Mouse (Mus musculus): ENCODE measurements around the gene Tgm7. TPM values are rescaled to one million over a fixed set of nuclear protein-coding genes. Genes with fewer than 3 reads are reported as not detected.

Tgm7 gene
- total and polyA plus RNA-seq, 2 experiments, result 0.09 TPM; not detected in 1

DNA sequence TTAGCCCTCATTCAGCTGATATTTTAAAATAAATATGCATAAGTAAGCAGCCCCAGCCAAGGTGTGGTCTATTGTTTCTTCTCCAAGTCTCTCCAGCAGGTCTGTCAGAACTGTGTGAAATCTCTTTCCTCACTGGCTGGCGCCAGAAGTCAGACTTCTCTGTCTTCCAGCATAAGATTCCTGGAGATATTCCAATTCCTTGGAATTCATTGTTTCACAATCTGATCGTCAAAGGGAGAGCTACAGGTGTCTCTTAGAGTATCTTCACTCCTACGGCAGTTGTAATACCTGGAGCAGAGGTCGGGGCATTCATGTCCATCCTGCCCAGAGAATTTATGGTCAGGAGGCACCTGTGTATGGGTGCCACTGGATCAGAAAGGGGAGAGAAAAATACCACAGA is 19.8 kb downstream of the Tgm7 start:
- H3K9ac ChIP-seq (ENCODE audit: low read depth, low read length), result no peak overlapping the region
- H3K4me1 ChIP-seq (ENCODE audit: control insufficient read depth, insufficient read depth, low read length), result no peaks in the 10 kb centered on the region
- DNase-seq (ENCODE audit: extremely low read depth, low read depth, low spot score), result no peak
- TF ChIP-seq POLR2A (IDR thresholded peaks at IDR 0.05; ENCODE audit: extremely low read depth, insufficient read depth, low read length) (no peak), CTCF (IDR thresholded peaks at IDR 0.05; ENCODE audit: low read depth, low read length) (no peak)
- no peaks in the 10 kb centered on the region for H3K79me2 ChIP-seq (ENCODE audit: control insufficient read depth, insufficient read depth, low read length)
- no peak overlapping the region for H3K27ac ChIP-seq (replicated peaks; ENCODE audit: insufficient read depth, low read depth, low read length)
- no peak overlapping the region for H3K4me3 ChIP-seq (ENCODE audit: insufficient read depth, low read depth, low read length)
- WGBS, result 74% methylated on average over 4 of the region's 4 CpGs
- H3K36me3 ChIP-seq (ENCODE audit: control insufficient read depth, insufficient read depth, low read length), result no peaks in the 10 kb centered on the region
- no peaks in the 10 kb centered on the region for H3K27me3 ChIP-seq (ENCODE audit: control insufficient read depth, insufficient read depth, low read length)

DNA sequence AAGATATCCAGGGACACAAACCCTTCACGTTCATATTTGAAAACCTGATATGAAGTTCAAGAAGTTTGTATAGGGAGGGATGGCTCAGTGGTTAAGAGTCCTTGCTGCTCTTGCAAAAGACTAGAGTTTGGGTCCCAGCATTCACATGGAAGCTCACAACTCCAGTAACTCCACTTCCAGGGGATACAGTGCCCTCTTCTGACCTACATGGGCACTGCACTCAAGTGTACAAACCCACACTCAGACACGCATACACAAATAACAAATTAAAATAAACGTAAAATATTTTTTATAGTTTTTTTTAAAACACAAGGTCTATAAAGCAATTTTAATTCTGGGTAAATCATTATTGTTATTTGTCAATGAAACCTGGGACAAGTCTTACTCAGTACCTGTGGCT is 21.1 kb downstream of the Tgm7 start:
- H3K27ac ChIP-seq (replicated peaks; ENCODE audit: insufficient read depth, low read depth, low read length), result no peak overlapping the region
- H3K79me2 ChIP-seq (ENCODE audit: control insufficient read depth, insufficient read depth, low read length), result no peaks in the 10 kb centered on the region
- no peak overlapping the region for H3K9ac ChIP-seq (ENCODE audit: low read depth, low read length)
- TF ChIP-seq POLR2A (IDR thresholded peaks at IDR 0.05; ENCODE audit: extremely low read depth, insufficient read depth, low read length) (no peak), CTCF (IDR thresholded peaks at IDR 0.05; ENCODE audit: low read depth, low read length) (no peak; the same call in 1 of the 2 replicates)
- H3K4me3 ChIP-seq (ENCODE audit: insufficient read depth, low read depth, low read length), result no peak overlapping the region
- DNase-seq (ENCODE audit: extremely low read depth, low read depth, low spot score), result no peak
- 93% methylated on average over 3 of the region's 3 CpGs for WGBS
- H3K36me3 ChIP-seq (ENCODE audit: control insufficient read depth, insufficient read depth, low read length), result no peaks in the 10 kb centered on the region
- no peaks in the 10 kb centered on the region for H3K27me3 ChIP-seq (ENCODE audit: control insufficient read depth, insufficient read depth, low read length)
- H3K4me1 ChIP-seq (ENCODE audit: control insufficient read depth, insufficient read depth, low read length), result no peaks in the 10 kb centered on the region

- no peaks in the 10 kb centered on the region for H3K4me1 ChIP-seq (ENCODE audit: control insufficient read depth, insufficient read depth, low read length)
- WGBS, result 44% methylated on average over 6 of the region's 6 CpGs
- H3K27me3 ChIP-seq (ENCODE audit: control insufficient read depth, insufficient read depth, low read length), result no peaks in the 10 kb centered on the region
- TF ChIP-seq CTCF (IDR thresholded peaks at IDR 0.05; ENCODE audit: low read depth, low read length) (no peak), POLR2A (IDR thresholded peaks at IDR 0.05; ENCODE audit: extremely low read depth, insufficient read depth, low read length) (no peak)
- H3K27ac ChIP-seq (replicated peaks; ENCODE audit: insufficient read depth, low read depth, low read length), result no peak within 1 kb of the TSS
- no peak for DNase-seq (ENCODE audit: extremely low read depth, low read depth, low spot score)
- H3K9ac ChIP-seq (ENCODE audit: low read depth, low read length), result no peak within 1 kb of the TSS
- no peaks in the 10 kb centered on the region for H3K79me2 ChIP-seq (ENCODE audit: control insufficient read depth, insufficient read depth, low read length)
- H3K4me3 ChIP-seq (ENCODE audit: insufficient read depth, low read depth, low read length), result no peak within 1 kb of the TSS
- no peaks in the 10 kb centered on the region for H3K36me3 ChIP-seq (ENCODE audit: control insufficient read depth, insufficient read depth, low read length)
These were observed 24.0 kb downstream of the Tgm7 start, which contains the start of gene Tgm5 for GRCm38 (mm10) chr2:121085480-121086185. Gene Tgm5, minus strand, starts transcription at chr2:121085841.

- Histone ChIP-seq H3K4me3 (ENCODE audit: insufficient read depth, low read depth, low read length) (no peak overlapping the region), H3K9ac (ENCODE audit: low read depth, low read length) (no peak overlapping the region), H3K27ac (replicated peaks; ENCODE audit: insufficient read depth, low read depth, low read length) (no peak overlapping the region), H3K79me2 (ENCODE audit: control insufficient read depth, insufficient read depth, low read length) (no peaks in the 10 kb centered on the region), H3K36me3 (ENCODE audit: control insufficient read depth, insufficient read depth, low read length) (no peaks in the 10 kb centered on the region), H3K4me1 (ENCODE audit: control insufficient read depth, insufficient read depth, low read length) (no peaks in the 10 kb centered on the region), H3K27me3 (ENCODE audit: control insufficient read depth, insufficient read depth, low read length) (no peaks in the 10 kb centered on the region)
- 82% methylated on average over 1 of the region's 1 CpGs for WGBS
- TF ChIP-seq POLR2A (IDR thresholded peaks at IDR 0.05; ENCODE audit: extremely low read depth, insufficient read depth, low read length), result no peak
- no peak for TF ChIP-seq CTCF (IDR thresholded peaks at IDR 0.05; ENCODE audit: low read depth, low read length)
- no peak for DNase-seq (ENCODE audit: extremely low read depth, low read depth, low spot score)
These were observed 27.0 kb downstream of the Tgm7 start for GRCm38 (mm10) chr2:121082626-121083025.

- DNase-seq (ENCODE audit: extremely low read depth, low read depth, low spot score), result no peak
- Histone ChIP-seq H3K9ac (ENCODE audit: low read depth, low read length) (no peak overlapping the region), H3K27me3 (ENCODE audit: control insufficient read depth, insufficient read depth, low read length) (no peaks in the 10 kb centered on the region), H3K4me1 (ENCODE audit: control insufficient read depth, insufficient read depth, low read length) (no peaks in the 10 kb centered on the region), H3K79me2 (ENCODE audit: control insufficient read depth, insufficient read depth, low read length) (no peaks in the 10 kb centered on the region), H3K27ac (replicated peaks; ENCODE audit: insufficient read depth, low read depth, low read length) (no peak overlapping the region), H3K36me3 (ENCODE audit: control insufficient read depth, insufficient read depth, low read length) (no peaks in the 10 kb centered on the region), H3K4me3 (ENCODE audit: insufficient read depth, low read depth, low read length) (no peak overlapping the region)
- TF ChIP-seq CTCF (IDR thresholded peaks at IDR 0.05; ENCODE audit: low read depth, low read length) (no peak), POLR2A (IDR thresholded peaks at IDR 0.05; ENCODE audit: extremely low read depth, insufficient read depth, low read length) (no peak)
- 70% methylated on average over 7 of the region's 7 CpGs for WGBS
These were observed 34.8 kb downstream of the Tgm7 start for GRCm38 (mm10) chr2:121074747-121075146.

GRCm38 (mm10) chr2:121071871-121072270 is 37.7 kb downstream of the Tgm7 start:
- Histone ChIP-seq H3K4me3 (ENCODE audit: insufficient read depth, low read depth, low read length) (no peak overlapping the region), H3K79me2 (ENCODE audit: control insufficient read depth, insufficient read depth, low read length) (no peaks in the 10 kb centered on the region), H3K27ac (replicated peaks; ENCODE audit: insufficient read depth, low read depth, low read length) (no peak overlapping the region), H3K4me1 (ENCODE audit: control insufficient read depth, insufficient read depth, low read length) (no peaks in the 10 kb centered on the region), H3K27me3 (ENCODE audit: control insufficient read depth, insufficient read depth, low read length) (no peaks in the 10 kb centered on the region), H3K36me3 (ENCODE audit: control insufficient read depth, insufficient read depth, low read length) (no peaks in the 10 kb centered on the region), H3K9ac (ENCODE audit: low read depth, low read length) (no peak overlapping the region)
- DNase-seq (ENCODE audit: extremely low read depth, low read depth, low spot score), result no peak
- WGBS, result 87% methylated on average over 6 of the region's 6 CpGs
- TF ChIP-seq POLR2A (IDR thresholded peaks at IDR 0.05; ENCODE audit: extremely low read depth, insufficient read depth, low read length), result no peak
- no peak for TF ChIP-seq CTCF (IDR thresholded peaks at IDR 0.05; ENCODE audit: low read depth, low read length)

All from liver, adult 2 months (tissue).